Mouse (Mus musculus) embryonic facial prominence, embryonic 15.5 days (tissue): ENCODE results near the gene Gm6096. TPM values are rescaled to one million over a fixed set of nuclear protein-coding genes. Genes with fewer than 3 reads are reported as not detected.
"Not testable (repeated sequence)": the region's sequence is repeated elsewhere in the genome, so short reads cannot be mapped to it uniquely, and the experiment has no call there.

ENCODE experiments used
- ATAC-seq: fragments of 200-750 bp; cut with Nextera tagmentation; 2 replicates; pipeline ENCODE4 v1.8.0; 2017; ENCODE audit warnings: low read depth, moderate TSS enrichment; ENCODE audit not compliant: insufficient number of reproducible peaks, low FRiP score, low TSS enrichment
- H3K27ac ChIP-seq: fragments of 300-500 bp; sonication (generic); replicated peaks from 2 replicates; pipeline ENCODE4 v1.5.1; 2015; ENCODE audit warnings: mild to moderate bottlenecking, inconsistent platforms
- H3K27me3 ChIP-seq: fragments of 300-500 bp; sonication (generic); 2 replicates; pipeline ENCODE4 v1.6.1; 2015; ENCODE audit warnings: inconsistent platforms
- H3K36me3 ChIP-seq: fragments of 300-500 bp; sonication (generic); 2 replicates; pipeline ENCODE4 v1.6.1; 2015; ENCODE audit warnings: mild to moderate bottlenecking, inconsistent platforms
- H3K4me1 ChIP-seq: fragments of 300-500 bp; sonication (generic); 2 replicates; pipeline ENCODE4 v1.6.1; 2015; ENCODE audit warnings: inconsistent platforms
- H3K4me2 ChIP-seq: fragments of 300-500 bp; sonication (generic); replicated peaks from 2 replicates; pipeline ENCODE4 v1.6.1; 2015; ENCODE audit warnings: mild to moderate bottlenecking, inconsistent platforms
- H3K4me3 ChIP-seq: fragments of 300-500 bp; sonication (generic); replicated peaks from 2 replicates; pipeline ENCODE4 v1.5.1; 2015; ENCODE audit warnings: mild to moderate bottlenecking, inconsistent platforms
- H3K9ac ChIP-seq: fragments of 300-500 bp; sonication (generic); 2 replicates; pipeline ENCODE4 v1.6.1; 2015; ENCODE audit warnings: inconsistent platforms
- H3K9me3 ChIP-seq: fragments of 300-500 bp; sonication (generic); replicated peaks from 2 replicates; pipeline ENCODE4 v1.6.1; 2016; ENCODE audit warnings: inconsistent platforms
- WGBS: fragments of 180-500 bp; shearing (Covaris S2); methylation state at CpG from one replicate; pipeline ENCODE4 v1.1.7; 2015; 5-methylcytosine and 5-hydroxymethylcytosine counted together
- polyA plus RNA-seq: library from polyadenylated mRNA; unstranded; fragments of >200 nt; fragmentation: Nextera tagmentation; extraction: Ambion mirVana; gene quantifications from 2 replicates; pipeline ENCODE4 v1.2.1, GENCODE M21; 2015

The Gm6096 gene
- polyA plus RNA-seq = 0.46 TPM in 1 of 2 replicates, not detected in the other

DNA sequence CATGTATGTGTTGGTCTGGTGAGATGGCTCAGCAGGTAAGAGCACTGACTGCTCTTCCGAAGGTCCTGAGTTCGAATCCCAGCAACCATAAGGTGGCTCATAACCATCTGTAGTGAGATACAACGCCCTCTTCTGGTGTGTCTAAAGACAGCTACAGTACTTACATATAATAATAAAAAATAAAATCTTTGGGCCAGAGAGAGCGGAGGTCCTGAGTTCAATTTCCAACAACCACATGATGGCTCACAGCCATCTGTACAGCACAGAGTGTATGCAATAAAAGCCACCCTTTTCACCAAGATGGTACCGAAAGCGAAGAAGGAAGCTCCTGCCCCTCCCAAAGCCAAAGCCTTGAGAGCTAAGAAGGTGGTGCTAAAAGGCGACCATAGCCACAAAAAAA lies at the start of gene Gm6096:
Gm6096 (plus strand) TSS at position 301 of the 400 bp plus-strand sequence.
- Histone ChIP-seq H3K36me3 (peaks cover 47% of the 10 kb centered on the region), H3K9me3 (no peaks in the 10 kb centered on the region), H3K4me1 (no peaks in the 10 kb centered on the region), H3K4me2 (no peak within 1 kb of the TSS), H3K9ac (no peak within 1 kb of the TSS), H3K27me3 (no peaks in the 10 kb centered on the region), H3K4me3 (no peak within 1 kb of the TSS), H3K27ac (no peak within 1 kb of the TSS)
- no peak for ATAC-seq
- WGBS = 92% methylated on average over 7 of the region's 7 CpGs

DNA sequence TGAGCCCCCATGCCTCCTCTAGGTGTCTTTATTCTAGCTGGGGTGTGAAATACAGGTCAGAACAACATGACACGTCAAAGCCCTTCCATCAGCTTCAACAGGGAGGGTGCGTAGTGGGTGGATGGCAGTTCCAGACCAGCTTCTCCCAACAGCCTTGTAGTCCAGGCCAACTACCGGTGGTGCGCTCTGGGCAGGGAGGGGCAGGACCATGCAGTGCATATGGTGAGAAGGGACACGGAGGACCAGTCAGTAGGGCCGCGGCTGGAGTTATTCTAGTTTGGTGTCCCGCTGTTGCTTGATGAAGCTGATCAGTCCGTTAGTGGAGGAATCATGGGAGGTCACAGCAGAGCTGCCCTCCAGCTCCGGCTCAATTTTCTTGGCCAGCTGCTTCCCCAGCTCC lies 48.7 kb upstream of the Gm6096 start:
- 92% methylated on average over 10 of the region's 10 CpGs for WGBS
- H3K4me2 ChIP-seq, H3K27ac ChIP-seq, ATAC-seq, H3K9ac ChIP-seq, H3K4me3 ChIP-seq, H3K9me3 ChIP-seq, H3K4me1 ChIP-seq, H3K27me3 ChIP-seq: not testable (repeated sequence)
- H3K36me3 ChIP-seq = peaks cover 66% of the 10 kb centered on the region

DNA sequence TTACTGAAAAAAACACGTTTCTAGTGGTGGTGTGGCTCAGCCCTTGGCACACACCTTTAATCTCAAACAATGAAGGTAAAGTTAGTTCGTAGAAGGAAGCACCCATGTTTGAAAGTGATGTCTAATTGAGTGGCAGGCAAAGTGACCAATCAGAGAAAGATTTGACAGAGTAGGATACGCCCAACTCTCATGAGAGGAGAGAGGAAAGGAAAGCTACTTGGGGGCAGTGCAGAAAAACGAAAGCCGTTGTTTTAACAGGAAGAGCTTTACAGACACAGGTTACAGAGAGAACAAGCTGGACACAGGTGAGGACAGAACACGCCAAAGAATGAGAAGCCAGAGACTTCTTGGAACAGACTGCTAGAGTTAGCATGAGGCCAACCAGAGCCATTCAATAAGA lies 44.5 kb upstream of the Gm6096 start:
- Histone ChIP-seq H3K36me3 (peaks cover 93% of the 10 kb centered on the region), H3K4me2 (no peak overlapping the region), H3K4me1 (no peaks in the 10 kb centered on the region), H3K27ac (no peak overlapping the region), H3K9me3 (no peaks in the 10 kb centered on the region), H3K27me3 (no peaks in the 10 kb centered on the region), H3K4me3 (no peak overlapping the region), H3K9ac (no peak overlapping the region)
- 95% methylated on average over 6 of the region's 6 CpGs for WGBS
- ATAC-seq = no peak

DNA sequence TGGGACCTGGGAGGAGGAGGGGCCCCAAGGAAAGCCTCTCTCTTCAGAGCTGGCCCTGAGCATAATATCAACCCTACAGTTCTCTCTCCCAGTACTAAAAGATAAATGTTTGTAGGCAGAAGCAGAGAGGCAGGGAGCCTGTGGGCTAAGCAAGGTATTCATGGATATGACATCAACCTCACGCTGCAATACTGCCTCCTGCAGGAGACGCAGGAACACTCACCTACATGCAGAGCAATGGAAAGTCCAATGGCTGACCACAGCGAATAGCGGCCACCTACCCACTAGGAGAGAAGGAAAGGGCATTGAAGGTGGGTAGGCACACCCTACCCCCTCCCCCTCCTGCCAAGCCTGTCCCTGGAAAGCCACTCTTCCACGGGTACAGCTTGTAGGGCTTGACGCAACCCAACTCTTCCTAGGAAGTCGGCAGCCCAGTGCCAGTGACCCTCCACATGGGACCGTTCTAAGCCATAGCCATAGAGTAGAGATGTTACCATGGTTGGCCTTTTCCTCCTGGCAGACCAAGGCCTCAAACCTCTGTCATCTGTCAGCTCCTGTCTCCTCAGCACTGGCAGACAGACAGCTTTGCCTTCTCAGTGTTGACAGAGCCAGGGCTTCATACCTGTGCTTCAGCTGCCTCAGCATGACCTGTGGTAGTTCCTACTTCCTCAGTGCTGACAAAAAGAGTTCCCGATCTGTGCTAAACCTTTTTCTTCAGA lies 42.7 kb upstream of the Gm6096 start:
- Histone ChIP-seq H3K9ac (no peak overlapping the region), H3K4me2 (no peak overlapping the region), H3K36me3 (peaks cover 94% of the 10 kb centered on the region), H3K27ac (no peak overlapping the region), H3K9me3 (no peaks in the 10 kb centered on the region), H3K4me3 (no peak overlapping the region), H3K4me1 (no peaks in the 10 kb centered on the region), H3K27me3 (no peaks in the 10 kb centered on the region)
- WGBS = 88% methylated on average over 9 of the region's 9 CpGs
- no peak for ATAC-seq

GRCm38 (mm10) chr7:34213281-34213680 lies 37.6 kb upstream of the Gm6096 start:
- Histone ChIP-seq H3K27me3 (no peaks in the 10 kb centered on the region), H3K4me3 (no peak overlapping the region), H3K36me3 (peaks cover 94% of the 10 kb centered on the region), H3K27ac (no peak overlapping the region), H3K4me1 (no peaks in the 10 kb centered on the region), H3K9me3 (no peaks in the 10 kb centered on the region), H3K4me2 (no peak overlapping the region), H3K9ac (no peak overlapping the region)
- WGBS = 89% methylated on average over 7 of the region's 7 CpGs
- ATAC-seq = no peak

GRCm38 (mm10) chr7:34214644-34215043 lies 36.2 kb upstream of the Gm6096 start:
- no peaks in the 10 kb centered on the region for H3K9me3 ChIP-seq
- peaks cover 95% of the 10 kb centered on the region for H3K36me3 ChIP-seq
- no peak overlapping the region for H3K4me2 ChIP-seq
- ATAC-seq = no peak
- no peak overlapping the region for H3K4me3 ChIP-seq
- H3K4me1 ChIP-seq = no peaks in the 10 kb centered on the region
- no peaks in the 10 kb centered on the region for H3K27me3 ChIP-seq
- H3K9ac ChIP-seq = no peak overlapping the region
- 90% methylated on average over 8 of the region's 8 CpGs for WGBS
- H3K27ac ChIP-seq = no peak overlapping the region

- no peaks in the 10 kb centered on the region for H3K4me1 ChIP-seq
- no peak overlapping the region for H3K4me2 ChIP-seq
- H3K27me3 ChIP-seq = no peaks in the 10 kb centered on the region
- ATAC-seq = no peak
- peaks cover 97% of the 10 kb centered on the region for H3K36me3 ChIP-seq
- H3K9ac ChIP-seq = no peak overlapping the region
- H3K27ac ChIP-seq = no peak overlapping the region
- no peak overlapping the region for H3K4me3 ChIP-seq
- H3K9me3 ChIP-seq = no peaks in the 10 kb centered on the region
- 84% methylated on average over 9 of the region's 9 CpGs for WGBS
Measured at GRCm38 (mm10) chr7:34215481-34215880, 35.4 kb upstream of the Gm6096 start.

GRCm38 (mm10) chr7:34216474-34216873 lies 34.4 kb upstream of the Gm6096 start:
- Histone ChIP-seq H3K9ac (no peak overlapping the region), H3K4me2 (no peak overlapping the region), H3K27me3 (no peaks in the 10 kb centered on the region), H3K4me3 (no peak overlapping the region), H3K9me3 (no peaks in the 10 kb centered on the region), H3K27ac (no peak overlapping the region), H3K4me1 (no peaks in the 10 kb centered on the region), H3K36me3 (peaks cover 97% of the 10 kb centered on the region)
- no peak for ATAC-seq
- WGBS = 89% methylated on average over 10 of the region's 10 CpGs

- Histone ChIP-seq H3K9me3 (no peaks in the 10 kb centered on the region), H3K27me3 (no peaks in the 10 kb centered on the region), H3K9ac (no peak overlapping the region), H3K36me3 (peaks cover 99% of the 10 kb centered on the region), H3K4me3 (no peak overlapping the region), H3K4me1 (no peaks in the 10 kb centered on the region), H3K4me2 (no peak overlapping the region), H3K27ac (no peak overlapping the region)
- no peak for ATAC-seq
- WGBS = 69% methylated on average over 1 of the region's 1 CpGs
Measured at GRCm38 (mm10) chr7:34218496-34218895, 32.3 kb upstream of the Gm6096 start.

GRCm38 (mm10) chr7:34221594-34222250 lies 29.1 kb upstream of the Gm6096 start:
- peaks cover 96% of the 10 kb centered on the region for H3K36me3 ChIP-seq
- no peaks in the 10 kb centered on the region for H3K27me3 ChIP-seq
- peaks cover 7% of the 10 kb centered on the region; the same call in 1 of the 2 replicates for H3K4me1 ChIP-seq
- H3K9me3 ChIP-seq = no peaks in the 10 kb centered on the region
- 86% methylated on average over 9 of the region's 9 CpGs for WGBS
- no peak overlapping the region for H3K27ac ChIP-seq
- no peak overlapping the region for H3K9ac ChIP-seq
- ATAC-seq = no peak
- no peak overlapping the region for H3K4me2 ChIP-seq
- H3K4me3 ChIP-seq = no peak overlapping the region

DNA sequence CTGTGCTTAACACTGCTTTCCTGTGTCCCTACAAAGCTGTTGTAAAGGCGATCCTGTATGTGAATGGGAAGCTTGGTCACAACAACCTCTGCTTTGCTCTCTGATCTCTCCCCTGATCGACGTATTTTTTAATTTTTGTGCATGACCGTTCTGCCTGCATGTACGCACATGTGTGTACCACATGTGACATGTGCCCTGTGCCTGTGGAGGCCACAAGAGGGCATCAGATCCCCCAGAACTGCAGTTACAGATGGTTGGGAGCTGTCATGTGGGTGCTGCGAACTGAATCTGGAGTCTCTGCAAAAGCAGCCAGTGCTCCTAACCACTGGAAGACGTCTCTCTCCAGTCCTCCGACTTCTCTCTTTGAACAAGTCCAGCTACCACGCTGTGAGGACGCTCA lies 28.5 kb upstream of the Gm6096 start:
- no peak overlapping the region for H3K27ac ChIP-seq
- H3K9me3 ChIP-seq = no peaks in the 10 kb centered on the region
- no peak overlapping the region for H3K9ac ChIP-seq
- no peak for ATAC-seq
- WGBS = 85% methylated on average over 10 of the region's 10 CpGs
- no peak overlapping the region for H3K4me2 ChIP-seq
- H3K27me3 ChIP-seq = no peaks in the 10 kb centered on the region
- peaks cover 9% of the 10 kb centered on the region for H3K4me1 ChIP-seq
- peaks cover 96% of the 10 kb centered on the region for H3K36me3 ChIP-seq
- H3K4me3 ChIP-seq = no peak overlapping the region

GRCm38 (mm10) chr7:34224308-34224707 lies 26.5 kb upstream of the Gm6096 start:
- 93% methylated on average over 6 of the region's 6 CpGs for WGBS
- H3K9ac ChIP-seq = no peak overlapping the region
- peaks cover 86% of the 10 kb centered on the region for H3K36me3 ChIP-seq
- H3K4me3 ChIP-seq = no peak overlapping the region
- H3K9me3 ChIP-seq = no peaks in the 10 kb centered on the region
- H3K4me1 ChIP-seq = peaks cover 29% of the 10 kb centered on the region
- no peaks in the 10 kb centered on the region for H3K27me3 ChIP-seq
- H3K27ac ChIP-seq = no peak overlapping the region
- H3K4me2 ChIP-seq = no peak overlapping the region
- no peak for ATAC-seq
